Mouse (Mus musculus) kidney, adult 2 months (tissue): Measurements from ENCODE around the gene Gabbr1. TPM values are rescaled to one million over a fixed set of nuclear protein-coding genes. Genes with fewer than 3 reads are reported as not detected.

ENCODE experiments used
- DNase-seq: peaks from one replicate; pipeline ENCODE4 v3.0.0; 2021
- H3K27ac ChIP-seq: fragments of 200-500 bp; 2 replicates; pipeline ENCODE4 v1.5.1; 2012; ENCODE audit warnings: low read depth, low read length, control low read depth, inconsistent platforms; ENCODE audit not compliant: insufficient read depth
- H3K27me3 ChIP-seq: fragments of 200-500 bp; replicated peaks from 2 replicates; pipeline ENCODE4 v1.6.1; 2012; ENCODE audit warnings: mild to moderate bottlenecking, moderate library complexity, low read length, inconsistent platforms; ENCODE audit not compliant: control insufficient read depth, insufficient read depth
- H3K36me3 ChIP-seq: fragments of 200-500 bp; 2 replicates; pipeline ENCODE4 v1.6.1; 2012; ENCODE audit warnings: mild to moderate bottlenecking, moderate library complexity, low read length, inconsistent platforms; ENCODE audit not compliant: control insufficient read depth, insufficient read depth
- H3K4me1 ChIP-seq: fragments of 200-500 bp; 2 replicates; pipeline ENCODE4 v1.6.1; 2011; ENCODE audit warnings: low read length; ENCODE audit not compliant: control insufficient read depth, insufficient read depth
- H3K4me3 ChIP-seq: fragments of 200-500 bp; 2 replicates; pipeline ENCODE4 v1.5.1; 2011; ENCODE audit warnings: mild to moderate bottlenecking, low read depth, low read length, control low read depth; ENCODE audit not compliant: insufficient read depth
- CTCF ChIP-seq: fragments of 200-500 bp; conservative IDR thresholded peaks from 2 replicates; pipeline ENCODE4 v1.5.1; 2011; ENCODE audit warnings: low read depth, mild to moderate bottlenecking, control low read depth, low read length, moderate library complexity, mixed read lengths; ENCODE audit not compliant: insufficient read depth, insufficient read length
- POLR2A ChIP-seq: fragments of 200-500 bp; IDR thresholded peaks from one replicate; pipeline ENCODE4 v1.6.1; 2011; ENCODE audit warnings: low read depth, low read length, control low read depth
- WGBS: fragments of 180-500 bp; shearing (Covaris S2); methylation state at CpG from one replicate; pipeline ENCODE4 v1.1.7; 2018; 5-methylcytosine and 5-hydroxymethylcytosine counted together
- polyA plus RNA-seq: library from polyadenylated mRNA; depleted of rRNA; stranded (reverse); fragments of >200 nt; gene quantifications from 2 replicates; pipeline ENCODE4 v1.2.3, GENCODE M21; 2012

Gabbr1 gene
- polyA plus RNA-seq, 1 experiment, result 21.0 TPM

GRCm38 (mm10) chr17:37078193-37078592, 32.4 kb downstream of the Gabbr1 start:
- no peak overlapping the region for H3K4me3 ChIP-seq
- H3K36me3 ChIP-seq, result no peaks in the 10 kb centered on the region; the same call in none of the 2 replicates
- 0 out of 2 replicates have a peak, but pooled peaks cover 2% of the 10 kb centered on the region for H3K4me1 ChIP-seq
- no peak for DNase-seq
- no peaks in the 10 kb centered on the region for H3K27me3 ChIP-seq
- 65% methylated on average over 1 of the region's 1 CpGs for WGBS
- H3K27ac ChIP-seq, result no peak overlapping the region
- TF ChIP-seq CTCF (no peak), POLR2A (no peak)

- whole genome bisulfite sequencing, result 61% methylated on average over 2 of the region's 2 CpGs
Measured at GRCm38 (mm10) chr17:37078990-37079389, 33.2 kb downstream of the Gabbr1 start.

GRCm38 (mm10) chr17:37080119-37080518, 34.4 kb downstream of the Gabbr1 start:
- WGBS, result 11% methylated on average over 5 of the region's 5 CpGs
- peak; percentile 67 for DNase-seq
- H3K4me1 ChIP-seq, result 0 out of 2 replicates have a peak, but pooled peaks cover 2% of the 10 kb centered on the region

More at GRCm38 (mm10) chr17:37078990-37079389, 33.2 kb downstream of the Gabbr1 start:
- Histone ChIP-seq H3K4me3 (no peak overlapping the region), H3K36me3 (no peaks in the 10 kb centered on the region; the same call in none of the 2 replicates), H3K27ac (no peak overlapping the region), H3K4me1 (0 out of 2 replicates have a peak, but pooled peaks cover 2% of the 10 kb centered on the region), H3K27me3 (no peaks in the 10 kb centered on the region)
- no peak for DNase-seq
- TF ChIP-seq POLR2A (no peak), CTCF (no peak)

GRCm38 (mm10) chr17:37081659-37082058, 35.9 kb downstream of the Gabbr1 start:
- Histone ChIP-seq H3K4me3 (no peak overlapping the region), H3K27me3 (no peaks in the 10 kb centered on the region), H3K4me1 (0 out of 2 replicates have a peak, but pooled peaks cover 2% of the 10 kb centered on the region), H3K27ac (no peak overlapping the region), H3K36me3 (no peaks in the 10 kb centered on the region)
- 90% methylated on average over 4 of the region's 4 CpGs for WGBS
- TF ChIP-seq CTCF (no peak), POLR2A (no peak)
- DNase-seq, result no peak

More at GRCm38 (mm10) chr17:37080119-37080518, 34.4 kb downstream of the Gabbr1 start:
- TF ChIP-seq CTCF (no peak), POLR2A (no peak)
- H3K27ac ChIP-seq, result 0 out of 2 replicates have a peak overlapping the region, but pooled peaks have one; percentile 34
- no peaks in the 10 kb centered on the region for H3K27me3 ChIP-seq
- H3K4me3 ChIP-seq, result no peak overlapping the region
- H3K36me3 ChIP-seq, result no peaks in the 10 kb centered on the region; the same call in 1 of the 2 replicates

GRCm38 (mm10) chr17:37083327-37083726, 37.6 kb downstream of the Gabbr1 start:
- TF ChIP-seq POLR2A (no peak), CTCF (peak; percentile 82)
- Histone ChIP-seq H3K4me1 (0 out of 2 replicates have a peak, but pooled peaks cover 2% of the 10 kb centered on the region), H3K36me3 (no peaks in the 10 kb centered on the region), H3K27me3 (no peaks in the 10 kb centered on the region), H3K4me3 (no peak overlapping the region), H3K27ac (no peak overlapping the region)
- peak; percentile 51 for DNase-seq
- 3% methylated on average over 8 of the region's 8 CpGs for WGBS

- TF ChIP-seq CTCF (no peak), POLR2A (no peak)
- no peak overlapping the region for H3K27ac ChIP-seq
- no peaks in the 10 kb centered on the region for H3K36me3 ChIP-seq
- no peak overlapping the region for H3K4me3 ChIP-seq
- 0 out of 2 replicates have a peak, but pooled peaks cover 2% of the 10 kb centered on the region for H3K4me1 ChIP-seq
- no peaks in the 10 kb centered on the region for H3K27me3 ChIP-seq
- DNase-seq, result no peak
- WGBS, result 66% methylated on average over 5 of the region's 5 CpGs
Measured at GRCm38 (mm10) chr17:37084632-37085031, 38.9 kb downstream of the Gabbr1 start.

GRCm38 (mm10) chr17:37085545-37085944, 39.8 kb downstream of the Gabbr1 start:
- no peak overlapping the region for H3K27ac ChIP-seq
- 58% methylated on average over 10 of the region's 10 CpGs for WGBS
- H3K36me3 ChIP-seq, result no peaks in the 10 kb centered on the region
- H3K4me3 ChIP-seq, result no peak overlapping the region
- H3K4me1 ChIP-seq, result no peaks in the 10 kb centered on the region
- DNase-seq, result no peak
- TF ChIP-seq CTCF, result no peak
- no peak for TF ChIP-seq POLR2A
- no peaks in the 10 kb centered on the region for H3K27me3 ChIP-seq
